Mouse (Mus musculus): Measurements from ENCODE around the gene Car14. TPM values are rescaled to one million over a fixed set of nuclear protein-coding genes. Genes with fewer than 3 reads are reported as not detected.
"Not testable (repeated sequence)": the region's sequence is repeated elsewhere in the genome, so short reads cannot be mapped to it uniquely, and the experiment has no call there.

The Car14 gene
- polyA plus RNA-seq, 1 experiment from 2014 or later: 1.1 TPM

DNA sequence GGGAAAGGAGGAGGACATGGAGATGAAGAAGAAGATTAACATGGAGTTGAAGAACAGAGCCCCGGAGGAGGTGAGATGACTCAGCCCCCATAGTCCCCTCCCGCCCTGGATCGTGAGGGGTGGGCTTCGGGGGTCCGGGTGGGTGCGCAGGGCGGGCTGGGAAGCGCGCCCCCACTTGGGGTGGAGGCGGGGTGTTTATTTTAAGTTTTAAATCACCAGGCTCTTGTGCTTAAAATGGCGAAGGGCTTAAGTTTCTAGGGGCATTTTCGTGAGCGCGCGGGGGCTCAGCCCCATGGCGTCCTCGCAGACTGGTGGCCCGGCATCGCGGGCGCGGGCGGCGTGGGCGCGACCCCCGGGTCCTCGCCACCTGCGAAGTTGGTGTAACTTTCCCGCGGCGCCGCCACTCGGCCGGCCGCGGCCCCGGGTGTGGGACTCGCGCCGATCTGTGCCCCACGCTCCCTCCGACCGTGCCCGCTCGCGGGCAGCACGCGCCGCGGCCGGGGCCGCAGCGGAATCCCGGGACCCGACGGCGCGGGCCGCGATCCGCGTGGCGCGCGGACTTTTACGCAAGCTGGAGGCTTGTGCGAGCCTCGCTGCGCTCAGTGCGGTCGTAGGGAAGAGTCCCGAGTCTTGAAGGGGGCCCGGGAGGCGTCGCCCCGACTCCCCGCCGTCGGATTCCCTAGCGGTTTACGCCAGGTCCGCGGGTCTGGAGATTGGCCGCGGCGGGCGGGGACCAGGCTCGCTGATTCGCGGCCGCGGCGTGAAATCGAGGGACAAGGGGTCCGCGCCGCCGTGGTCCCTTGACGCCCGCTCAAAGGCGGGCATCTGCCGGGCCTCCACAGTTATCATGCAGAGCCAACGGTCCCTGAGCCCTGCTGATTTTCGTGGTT is 25.3 kb upstream of the Car14 start:
- peak; percentile 45 for ATAC-seq
- under 1% methylated on average over 105 of the region's 105 CpGs for WGBS
- H3K4me3 ChIP-seq (ENCODE audit: low read length): peak overlapping the region; percentile 86

DNA sequence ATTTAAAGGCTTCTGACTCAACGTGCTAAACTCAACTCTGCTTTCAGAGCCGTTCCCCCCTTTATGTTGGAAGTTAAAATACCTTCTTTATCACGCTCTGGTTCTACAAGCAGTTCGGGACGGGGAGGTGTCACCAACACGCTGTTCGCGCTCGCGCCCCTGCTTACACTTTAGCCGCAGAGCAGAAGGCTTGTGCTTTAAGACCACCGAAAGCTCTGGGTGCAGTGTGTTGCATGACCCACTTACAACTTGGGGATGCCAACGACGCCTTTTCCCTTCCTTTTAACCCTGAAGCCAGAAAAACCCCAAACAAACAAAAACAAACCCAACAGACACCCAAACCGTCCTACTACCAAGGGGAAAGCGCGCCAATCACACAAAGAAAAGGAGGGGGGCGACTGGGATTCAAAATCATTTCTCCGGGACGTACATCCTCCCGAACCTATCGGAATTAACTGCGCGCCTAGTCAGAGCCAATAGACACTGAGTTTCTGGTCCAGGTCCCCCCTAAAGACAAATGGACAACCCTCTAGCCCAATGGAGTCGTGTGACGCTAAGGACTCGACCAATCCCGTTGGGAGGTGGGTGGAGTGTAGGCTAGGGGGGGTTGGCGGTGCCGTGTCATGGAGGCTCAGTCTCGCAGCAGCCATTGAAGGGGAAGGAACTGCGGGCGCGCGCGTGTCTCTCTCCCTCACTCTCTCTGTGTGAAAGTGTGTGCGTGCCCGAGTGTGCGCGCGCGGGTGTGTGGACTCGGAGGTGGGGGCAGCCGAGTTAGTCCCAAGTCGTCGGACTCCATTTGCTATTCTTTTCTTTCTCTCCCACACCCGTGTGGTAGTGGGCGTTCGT is 24.4 kb upstream of the Car14 start, which contains the start of gene Anp32e:
TSS of gene Anp32e (plus strand) at position 589 of the 846 bp plus-strand sequence.
- peak within 1 kb of the TSS; percentile 86 for H3K4me3 ChIP-seq (ENCODE audit: low read length)
- H3K9me3 ChIP-seq (ENCODE audit: control insufficient read depth, low read length): no peaks in the 10 kb centered on the region
- under 1% methylated on average over 49 of the region's 49 CpGs for WGBS
- H3K36me3 ChIP-seq (ENCODE audit: control insufficient read depth, insufficient read depth, low read length): no peaks in the 10 kb centered on the region
- H3K27ac ChIP-seq (ENCODE audit: low read length): peak within 1 kb of the TSS; percentile 88
- H3K27me3 ChIP-seq (replicated peaks; ENCODE audit: control insufficient read depth, insufficient read depth, low read length): no peaks in the 10 kb centered on the region
- peak; percentile 100 for ATAC-seq
- H3K4me1 ChIP-seq (ENCODE audit: control insufficient read depth, insufficient read depth, low read length): peaks cover 10% of the 10 kb centered on the region
- H3K4me2 ChIP-seq (ENCODE audit: low read depth, low read length): peak within 1 kb of the TSS; percentile 82
- H3K9ac ChIP-seq (ENCODE audit: low read depth, low read length): peak within 1 kb of the TSS; percentile 85

More for the DNA sequence above, 25.3 kb upstream of the Car14 start:
- peak overlapping the region; percentile 88 for H3K27ac ChIP-seq (ENCODE audit: low read length)
- H3K4me2 ChIP-seq (ENCODE audit: low read depth, low read length): peak overlapping the region; percentile 67
- peak overlapping the region; percentile 85 for H3K9ac ChIP-seq (ENCODE audit: low read depth, low read length)
- H3K4me1 ChIP-seq (ENCODE audit: control insufficient read depth, insufficient read depth, low read length): peaks cover 10% of the 10 kb centered on the region
- H3K27me3 ChIP-seq (replicated peaks; ENCODE audit: control insufficient read depth, insufficient read depth, low read length): no peaks in the 10 kb centered on the region
- no peaks in the 10 kb centered on the region for H3K9me3 ChIP-seq (ENCODE audit: control insufficient read depth, low read length)
- peaks cover 5% of the 10 kb centered on the region for H3K36me3 ChIP-seq (ENCODE audit: control insufficient read depth, insufficient read depth, low read length)

DNA sequence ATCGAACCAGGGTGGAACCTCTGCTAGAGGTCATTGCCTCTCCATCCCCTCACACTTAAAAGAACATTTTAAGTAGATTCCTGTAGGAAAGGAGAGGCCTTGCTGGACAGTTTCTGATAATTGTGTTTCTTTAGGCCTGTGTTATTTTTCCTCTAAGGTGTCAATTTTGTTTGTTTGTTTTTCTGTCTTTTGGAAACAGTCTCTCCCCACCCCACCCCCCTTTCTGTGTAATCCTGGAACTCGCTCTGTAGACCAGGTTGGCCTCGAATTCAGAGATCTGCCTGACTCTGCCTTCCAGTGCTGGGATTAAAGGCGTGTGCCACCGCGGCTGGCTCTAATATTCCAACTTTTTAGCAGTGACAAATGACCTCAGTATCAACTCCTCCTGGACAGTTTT is 23.8 kb upstream of the Car14 start:
- peak overlapping the region; percentile 82 for H3K4me2 ChIP-seq (ENCODE audit: low read depth, low read length)
- peak overlapping the region; percentile 47 for H3K4me3 ChIP-seq (ENCODE audit: low read length)
- no peaks in the 10 kb centered on the region for H3K36me3 ChIP-seq (ENCODE audit: control insufficient read depth, insufficient read depth, low read length)
- no peak for ATAC-seq
- WGBS: 51% methylated on average over 6 of the region's 6 CpGs
- no peaks in the 10 kb centered on the region for H3K9me3 ChIP-seq (ENCODE audit: control insufficient read depth, low read length)
- no peaks in the 10 kb centered on the region for H3K27me3 ChIP-seq (replicated peaks; ENCODE audit: control insufficient read depth, insufficient read depth, low read length)
- H3K4me1 ChIP-seq (ENCODE audit: control insufficient read depth, insufficient read depth, low read length): peaks cover 10% of the 10 kb centered on the region
- peak overlapping the region; percentile 73; the same call in 1 of the 2 replicates for H3K27ac ChIP-seq (ENCODE audit: low read length)
- H3K9ac ChIP-seq (ENCODE audit: low read depth, low read length): peak overlapping the region; percentile 71

DNA sequence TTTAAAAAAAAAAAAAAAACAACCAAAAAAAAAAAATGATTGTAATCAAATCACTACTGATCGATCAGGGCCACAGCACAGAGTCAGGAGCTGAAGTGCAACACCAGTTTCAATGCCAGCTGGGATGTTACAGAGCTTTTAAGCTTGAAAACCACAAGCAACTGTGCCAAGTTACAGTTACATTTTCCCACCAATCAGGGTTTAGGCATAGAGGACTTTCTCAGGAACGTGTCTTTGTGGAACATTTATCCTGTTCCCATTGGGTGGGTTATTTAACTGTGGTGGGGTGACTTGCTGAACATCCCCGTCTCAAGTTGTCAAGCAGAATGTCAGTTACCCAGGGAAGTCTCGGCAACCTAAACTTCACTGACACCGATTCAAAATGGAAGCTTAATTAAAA is 20.6 kb upstream of the Car14 start:
- no peak for ATAC-seq
- H3K9ac ChIP-seq (ENCODE audit: low read depth, low read length): no peak overlapping the region
- H3K4me3 ChIP-seq (ENCODE audit: low read length): no peak overlapping the region
- WGBS: 85% methylated on average over 5 of the region's 5 CpGs
- no peak overlapping the region for H3K27ac ChIP-seq (ENCODE audit: low read length)
- H3K4me1 ChIP-seq (ENCODE audit: control insufficient read depth, insufficient read depth, low read length): 0 out of 2 replicates have a peak, but pooled peaks cover 2% of the 10 kb centered on the region
- no peaks in the 10 kb centered on the region for H3K36me3 ChIP-seq (ENCODE audit: control insufficient read depth, insufficient read depth, low read length)
- no peaks in the 10 kb centered on the region for H3K9me3 ChIP-seq (ENCODE audit: control insufficient read depth, low read length)
- no peak overlapping the region for H3K4me2 ChIP-seq (ENCODE audit: low read depth, low read length)
- H3K27me3 ChIP-seq (replicated peaks; ENCODE audit: control insufficient read depth, insufficient read depth, low read length): no peaks in the 10 kb centered on the region

GRCm38 (mm10) chr3:95924185-95924584 is 19.7 kb upstream of the Car14 start:
- no peaks in the 10 kb centered on the region for H3K9me3 ChIP-seq (ENCODE audit: control insufficient read depth, low read length)
- no peak overlapping the region for H3K27ac ChIP-seq (ENCODE audit: low read length)
- ATAC-seq: no peak
- H3K27me3 ChIP-seq (replicated peaks; ENCODE audit: control insufficient read depth, insufficient read depth, low read length): no peaks in the 10 kb centered on the region
- H3K4me3 ChIP-seq (ENCODE audit: low read length): no peak overlapping the region
- no peak overlapping the region for H3K4me2 ChIP-seq (ENCODE audit: low read depth, low read length)
- H3K4me1 ChIP-seq (ENCODE audit: control insufficient read depth, insufficient read depth, low read length): 0 out of 2 replicates have a peak, but pooled peaks cover 2% of the 10 kb centered on the region
- H3K36me3 ChIP-seq (ENCODE audit: control insufficient read depth, insufficient read depth, low read length): no peaks in the 10 kb centered on the region
- WGBS: 69% methylated on average over 4 of the region's 4 CpGs
- no peak overlapping the region for H3K9ac ChIP-seq (ENCODE audit: low read depth, low read length)

GRCm38 (mm10) chr3:95923429-95923828 is 18.9 kb upstream of the Car14 start:
- not testable (repeated sequence) for H3K27ac ChIP-seq (ENCODE audit: low read length); H3K27me3 ChIP-seq (replicated peaks; ENCODE audit: control insufficient read depth, insufficient read depth, low read length); H3K4me2 ChIP-seq (ENCODE audit: low read depth, low read length); H3K9me3 ChIP-seq (ENCODE audit: control insufficient read depth, low read length); H3K9ac ChIP-seq (ENCODE audit: low read depth, low read length); H3K4me1 ChIP-seq (ENCODE audit: control insufficient read depth, insufficient read depth, low read length); ATAC-seq; H3K36me3 ChIP-seq (ENCODE audit: control insufficient read depth, insufficient read depth, low read length); H3K4me3 ChIP-seq (ENCODE audit: low read length)
- 91% methylated on average over 7 of the region's 7 CpGs for WGBS

DNA sequence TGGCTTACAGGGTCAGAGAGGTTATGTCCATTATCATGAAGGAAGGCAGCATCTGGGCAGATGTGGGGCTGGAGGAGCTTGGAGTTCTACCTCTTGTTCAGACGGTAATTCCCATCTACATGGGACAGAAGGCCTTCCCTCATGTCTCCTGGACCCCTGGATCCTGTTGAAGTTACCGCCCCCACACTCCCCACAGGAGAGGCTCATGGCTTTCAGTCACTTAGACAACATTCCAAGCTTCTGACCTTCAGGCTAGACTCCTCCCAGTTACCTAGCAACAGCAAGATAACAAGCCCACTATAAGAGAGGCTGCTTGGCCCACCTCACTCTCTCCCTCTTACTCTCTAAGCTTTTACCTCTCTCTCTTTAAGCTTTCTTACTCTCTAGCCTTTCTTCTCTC is 16.0 kb upstream of the Car14 start:
- H3K4me3 ChIP-seq (ENCODE audit: low read length); H3K27ac ChIP-seq (ENCODE audit: low read length); ATAC-seq; H3K27me3 ChIP-seq (replicated peaks; ENCODE audit: control insufficient read depth, insufficient read depth, low read length); H3K36me3 ChIP-seq (ENCODE audit: control insufficient read depth, insufficient read depth, low read length); H3K9me3 ChIP-seq (ENCODE audit: control insufficient read depth, low read length); H3K4me2 ChIP-seq (ENCODE audit: low read depth, low read length); H3K4me1 ChIP-seq (ENCODE audit: control insufficient read depth, insufficient read depth, low read length); H3K9ac ChIP-seq (ENCODE audit: low read depth, low read length): not testable (repeated sequence)
- WGBS: 55% methylated on average over 2 of the region's 2 CpGs

GRCm38 (mm10) chr3:95916760-95917159 is 12.3 kb upstream of the Car14 start:
- WGBS: 68% methylated on average over 7 of the region's 7 CpGs
- Histone ChIP-seq H3K4me3 (ENCODE audit: low read length) (no peak overlapping the region), H3K27ac (ENCODE audit: low read length) (no peak overlapping the region), H3K4me1 (ENCODE audit: control insufficient read depth, insufficient read depth, low read length) (no peaks in the 10 kb centered on the region), H3K4me2 (ENCODE audit: low read depth, low read length) (no peak overlapping the region), H3K36me3 (ENCODE audit: control insufficient read depth, insufficient read depth, low read length) (no peaks in the 10 kb centered on the region), H3K9me3 (ENCODE audit: control insufficient read depth, low read length) (no peaks in the 10 kb centered on the region), H3K27me3 (replicated peaks; ENCODE audit: control insufficient read depth, insufficient read depth, low read length) (no peaks in the 10 kb centered on the region), H3K9ac (ENCODE audit: low read depth, low read length) (no peak overlapping the region)
- no peak for ATAC-seq

GRCm38 (mm10) chr3:95914706-95915105 is 10.2 kb upstream of the Car14 start:
- WGBS: 85% methylated on average over 4 of the region's 4 CpGs
- Histone ChIP-seq H3K4me2 (ENCODE audit: low read depth, low read length) (no peak overlapping the region), H3K4me3 (ENCODE audit: low read length) (no peak overlapping the region), H3K9ac (ENCODE audit: low read depth, low read length) (no peak overlapping the region), H3K27me3 (replicated peaks; ENCODE audit: control insufficient read depth, insufficient read depth, low read length) (no peaks in the 10 kb centered on the region), H3K4me1 (ENCODE audit: control insufficient read depth, insufficient read depth, low read length) (no peaks in the 10 kb centered on the region), H3K9me3 (ENCODE audit: control insufficient read depth, low read length) (no peaks in the 10 kb centered on the region), H3K27ac (ENCODE audit: low read length) (no peak overlapping the region), H3K36me3 (ENCODE audit: control insufficient read depth, insufficient read depth, low read length) (no peaks in the 10 kb centered on the region)
- no peak for ATAC-seq

Data from intestine, embryonic 16.5 days (tissue).